Mouse (Mus musculus): Measurements from ENCODE around the gene Acss3. TPM values are rescaled to one million over a fixed set of nuclear protein-coding genes. Genes with fewer than 3 reads are reported as not detected.
A peak's percentile ranks its signal among the peaks of the same experiment; 100 is the strongest.

Acss3 gene
- polyA plus RNA-seq, 1 experiment = 2.9 TPM

- Histone ChIP-seq H3K4me3 (replicated peaks; ENCODE audit: extremely low read depth, low read depth, low read length) (no peak overlapping the region), H3K4me1 (ENCODE audit: control insufficient read depth, insufficient read depth, low read length) (no peaks in the 10 kb centered on the region)
- DNase-seq = no peak
- no peak for TF ChIP-seq POLR2A (IDR thresholded peaks at IDR 0.05; ENCODE audit: borderline replicate concordance, extremely low read depth, low read depth, low read length)
- no peak for TF ChIP-seq CTCF (IDR thresholded peaks at IDR 0.05; ENCODE audit: insufficient read depth, low read length)
- 77% methylated on average over 7 of the region's 7 CpGs for WGBS
Measured at GRCm38 (mm10) chr10:106936996-106937395, 186.5 kb downstream of the Acss3 start.

- no peak for DNase-seq
- peak overlapping the region; percentile 10 for H3K4me3 ChIP-seq (replicated peaks; ENCODE audit: extremely low read depth, low read depth, low read length)
- WGBS = 11% methylated on average over 13 of the region's 13 CpGs
Measured at GRCm38 (mm10) chr10:106932571-106933073, 190.8 kb downstream of the Acss3 start.

GRCm38 (mm10) chr10:106928576-106929332 is 194.7 kb downstream of the Acss3 start:
- no peaks in the 10 kb centered on the region for H3K4me1 ChIP-seq (ENCODE audit: control insufficient read depth, insufficient read depth, low read length)
- H3K4me3 ChIP-seq (replicated peaks; ENCODE audit: extremely low read depth, low read depth, low read length) = no peak overlapping the region
- TF ChIP-seq CTCF (IDR thresholded peaks at IDR 0.05; ENCODE audit: insufficient read depth, low read length) = no peak
- no peak for TF ChIP-seq POLR2A (IDR thresholded peaks at IDR 0.05; ENCODE audit: borderline replicate concordance, extremely low read depth, low read depth, low read length)
- WGBS = 77% methylated on average over 9 of the region's 9 CpGs
- no peak for DNase-seq

More at GRCm38 (mm10) chr10:106932571-106933073, 190.8 kb downstream of the Acss3 start:
- H3K4me1 ChIP-seq (ENCODE audit: control insufficient read depth, insufficient read depth, low read length) = no peaks in the 10 kb centered on the region
- TF ChIP-seq CTCF (IDR thresholded peaks at IDR 0.05; ENCODE audit: insufficient read depth, low read length) = no peak
- TF ChIP-seq POLR2A (IDR thresholded peaks at IDR 0.05; ENCODE audit: borderline replicate concordance, extremely low read depth, low read depth, low read length) = no peak

DNA sequence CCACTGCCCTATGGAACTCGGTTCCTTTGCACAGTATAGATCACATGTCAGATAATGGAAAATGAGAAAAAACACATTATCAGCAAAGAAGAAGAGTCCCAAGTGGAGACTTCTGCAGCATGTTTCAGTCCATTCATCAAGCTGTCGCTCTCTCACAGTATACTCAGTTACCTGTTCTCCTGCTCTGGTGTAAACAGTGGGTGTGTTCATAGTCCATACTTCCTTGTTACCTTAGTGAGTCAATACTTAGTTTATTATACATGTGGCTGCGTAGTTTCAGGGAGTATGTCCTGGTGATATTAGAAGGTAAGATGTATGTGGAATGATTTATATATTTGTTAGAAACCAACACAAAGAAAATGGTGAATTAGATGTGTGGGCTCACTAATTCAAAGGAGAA is 198.7 kb downstream of the Acss3 start:
- Histone ChIP-seq H3K4me1 (ENCODE audit: control insufficient read depth, insufficient read depth, low read length) (no peaks in the 10 kb centered on the region), H3K4me3 (replicated peaks; ENCODE audit: extremely low read depth, low read depth, low read length) (no peak overlapping the region)
- DNase-seq = no peak
- WGBS = 77% methylated on average over 3 of the region's 3 CpGs
- no peak for TF ChIP-seq POLR2A (IDR thresholded peaks at IDR 0.05; ENCODE audit: borderline replicate concordance, extremely low read depth, low read depth, low read length)
- no peak for TF ChIP-seq CTCF (IDR thresholded peaks at IDR 0.05; ENCODE audit: insufficient read depth, low read length)

GRCm38 (mm10) chr10:106924334-106924733 is 199.1 kb downstream of the Acss3 start:
- 80% methylated on average over 5 of the region's 5 CpGs for WGBS

DNA sequence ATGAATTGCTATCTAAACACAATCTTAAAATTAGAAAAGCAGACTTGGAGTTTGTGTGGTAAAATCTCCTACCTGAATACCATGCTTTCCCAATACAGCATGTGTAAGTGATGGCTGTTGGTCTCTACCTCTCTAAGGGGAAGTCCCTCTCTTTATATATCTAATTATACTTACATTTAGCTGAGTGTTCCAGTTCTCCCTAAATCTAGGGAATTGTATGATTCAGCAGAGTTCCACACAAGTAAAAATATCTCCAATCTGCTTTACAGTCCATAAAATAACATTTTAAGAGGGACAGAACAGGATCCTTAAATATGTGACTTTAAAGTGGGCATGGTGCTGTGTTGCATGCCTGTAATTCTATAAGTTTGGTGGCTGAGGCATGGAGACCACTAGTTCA is 208.6 kb downstream of the Acss3 start:
- no peak overlapping the region for H3K4me3 ChIP-seq (replicated peaks; ENCODE audit: extremely low read depth, low read depth, low read length)
- TF ChIP-seq POLR2A (IDR thresholded peaks at IDR 0.05; ENCODE audit: borderline replicate concordance, extremely low read depth, low read depth, low read length) (no peak), CTCF (IDR thresholded peaks at IDR 0.05; ENCODE audit: insufficient read depth, low read length) (no peak)
- DNase-seq = no peak
- no peaks in the 10 kb centered on the region for H3K4me1 ChIP-seq (ENCODE audit: control insufficient read depth, insufficient read depth, low read length)

More at GRCm38 (mm10) chr10:106924334-106924733, 199.1 kb downstream of the Acss3 start:
- TF ChIP-seq POLR2A (IDR thresholded peaks at IDR 0.05; ENCODE audit: borderline replicate concordance, extremely low read depth, low read depth, low read length) (no peak), CTCF (IDR thresholded peaks at IDR 0.05; ENCODE audit: insufficient read depth, low read length) (no peak)
- no peak for DNase-seq
- H3K4me1 ChIP-seq (ENCODE audit: control insufficient read depth, insufficient read depth, low read length) = no peaks in the 10 kb centered on the region
- no peak overlapping the region for H3K4me3 ChIP-seq (replicated peaks; ENCODE audit: extremely low read depth, low read depth, low read length)

GRCm38 (mm10) chr10:106914275-106914674 is 209.2 kb downstream of the Acss3 start:
- Histone ChIP-seq H3K4me3 (replicated peaks; ENCODE audit: extremely low read depth, low read depth, low read length) (no peak overlapping the region), H3K4me1 (ENCODE audit: control insufficient read depth, insufficient read depth, low read length) (no peaks in the 10 kb centered on the region)
- TF ChIP-seq POLR2A (IDR thresholded peaks at IDR 0.05; ENCODE audit: borderline replicate concordance, extremely low read depth, low read depth, low read length) = no peak
- TF ChIP-seq CTCF (IDR thresholded peaks at IDR 0.05; ENCODE audit: insufficient read depth, low read length) = no peak
- DNase-seq = no peak

GRCm38 (mm10) chr10:106913032-106913431 is 210.4 kb downstream of the Acss3 start:
- Histone ChIP-seq H3K4me1 (ENCODE audit: control insufficient read depth, insufficient read depth, low read length) (no peaks in the 10 kb centered on the region), H3K4me3 (replicated peaks; ENCODE audit: extremely low read depth, low read depth, low read length) (no peak overlapping the region)
- no peak for DNase-seq
- WGBS = 26% methylated on average over 2 of the region's 2 CpGs
- TF ChIP-seq POLR2A (IDR thresholded peaks at IDR 0.05; ENCODE audit: borderline replicate concordance, extremely low read depth, low read depth, low read length) (no peak), CTCF (IDR thresholded peaks at IDR 0.05; ENCODE audit: insufficient read depth, low read length) (no peak)

GRCm38 (mm10) chr10:106910108-106910507 is 213.4 kb downstream of the Acss3 start:
- Histone ChIP-seq H3K4me1 (ENCODE audit: control insufficient read depth, insufficient read depth, low read length) (no peaks in the 10 kb centered on the region), H3K4me3 (replicated peaks; ENCODE audit: extremely low read depth, low read depth, low read length) (no peak overlapping the region)
- whole genome bisulfite sequencing = 62% methylated on average over 3 of the region's 3 CpGs
- no peak for DNase-seq
- no peak for TF ChIP-seq POLR2A (IDR thresholded peaks at IDR 0.05; ENCODE audit: borderline replicate concordance, extremely low read depth, low read depth, low read length)
- no peak for TF ChIP-seq CTCF (IDR thresholded peaks at IDR 0.05; ENCODE audit: insufficient read depth, low read length)

GRCm38 (mm10) chr10:106896351-106896750 is 227.1 kb downstream of the Acss3 start:
- H3K4me1 ChIP-seq (ENCODE audit: control insufficient read depth, insufficient read depth, low read length) = no peaks in the 10 kb centered on the region
- DNase-seq = no peak
- 70% methylated on average over 13 of the region's 13 CpGs for WGBS
- TF ChIP-seq CTCF (IDR thresholded peaks at IDR 0.05; ENCODE audit: insufficient read depth, low read length) = no peak
- TF ChIP-seq POLR2A (IDR thresholded peaks at IDR 0.05; ENCODE audit: borderline replicate concordance, extremely low read depth, low read depth, low read length) = no peak
- H3K4me3 ChIP-seq (replicated peaks; ENCODE audit: extremely low read depth, low read depth, low read length) = no peak overlapping the region

Other genes starting within 250 kb of the Acss3 start
- not detected in 2 replicates for gene Lin7a, start 148.0 kb upstream of the Acss3 start, polyA plus RNA-seq (2012; rRNA removed)